Mouse (Mus musculus): ENCODE data around the gene Nudt9.

DNA sequence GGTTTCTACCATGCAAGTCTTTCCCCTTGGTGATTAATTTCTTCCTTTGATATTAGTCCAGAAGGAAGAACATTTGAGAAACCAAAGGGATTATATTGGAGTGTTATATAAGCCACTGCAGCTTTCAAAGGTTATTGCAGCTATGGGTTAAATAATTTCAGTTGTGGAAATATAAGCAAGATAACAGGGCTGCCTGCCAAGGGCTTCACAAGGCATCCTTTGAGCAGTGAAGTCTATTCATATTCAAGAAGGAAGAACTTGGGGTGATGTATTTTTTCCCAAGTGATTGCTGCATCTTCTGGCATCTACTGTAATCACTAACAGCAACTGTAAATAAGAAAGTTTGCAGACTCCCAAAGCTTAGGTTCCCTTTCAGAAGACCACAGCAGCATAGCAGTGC lies 34.7 kb upstream of the Nudt9 start:
- TF ChIP-seq CTCF (IDR thresholded peaks at IDR 0.05; ENCODE audit: extremely low read depth, insufficient read length, insufficient replicate concordance, low read depth, low read length) = no peak
- TF ChIP-seq POLR2A (IDR thresholded peaks at IDR 0.05; ENCODE audit: low read depth, low read length) = no peak
